Mouse (Mus musculus) thymus, adult 2 months (tissue): Measurements from ENCODE around the gene Wdr35. TPM values are rescaled to one million over a fixed set of nuclear protein-coding genes. Genes with fewer than 3 reads are reported as not detected.

Experiments
- DNase-seq: peaks from one replicate; pipeline ENCODE4 v3.0.0; 2021
- H3K27ac ChIP-seq: fragments of 200-500 bp; 2 replicates; pipeline ENCODE4 v1.5.1; 2012; ENCODE audit warnings: low read length, control low read depth; ENCODE audit not compliant: control insufficient read depth, insufficient read depth
- H3K27me3 ChIP-seq: fragments of 200-500 bp; 2 replicates; pipeline ENCODE4 v1.6.1; 2012; ENCODE audit warnings: mild to moderate bottlenecking, low read length, moderate library complexity, mixed read lengths; ENCODE audit not compliant: control insufficient read depth, insufficient read depth
- H3K36me3 ChIP-seq: fragments of 200-500 bp; 2 replicates; pipeline ENCODE4 v1.6.1; 2012; ENCODE audit warnings: mild to moderate bottlenecking, low read length, moderate library complexity; ENCODE audit not compliant: control insufficient read depth, insufficient read depth
- H3K4me1 ChIP-seq: fragments of 200-500 bp; replicated peaks from 2 replicates; pipeline ENCODE4 v1.6.1; 2012; ENCODE audit warnings: low read length; ENCODE audit not compliant: control insufficient read depth, insufficient read depth
- H3K4me3 ChIP-seq: fragments of 200-500 bp; 2 replicates; pipeline ENCODE4 v1.5.1; 2012; ENCODE audit warnings: mild to moderate bottlenecking, low read length, control low read depth, moderate library complexity; ENCODE audit not compliant: control insufficient read depth, insufficient read depth
- CTCF ChIP-seq: fragments of 200-500 bp; IDR thresholded peaks from 2 replicates; pipeline ENCODE4 v1.5.1; 2012; ENCODE audit warnings: mild to moderate bottlenecking, control low read depth, low read length, moderate library complexity, borderline replicate concordance; ENCODE audit not compliant: control insufficient read depth, poor library complexity, insufficient read depth; ENCODE audit errors: extremely low read depth
- POLR2A ChIP-seq: fragments of 200-500 bp; IDR thresholded peaks from 2 replicates; pipeline ENCODE4 v1.6.1; 2012; ENCODE audit warnings: mild to moderate bottlenecking, low read length, control low read depth, moderate library complexity; ENCODE audit not compliant: control insufficient read depth, poor library complexity, insufficient read depth; ENCODE audit errors: extremely low read depth
- WGBS: fragments of 180-500 bp; shearing (Covaris S2); methylation state at CpG from one replicate; pipeline ENCODE4 v1.1.7; 2018; 5-methylcytosine and 5-hydroxymethylcytosine counted together
- polyA plus RNA-seq: library from polyadenylated mRNA; depleted of rRNA; stranded (reverse); fragments of >200 nt; gene quantifications from 2 replicates; pipeline ENCODE4 v1.2.3, GENCODE M21; 2012

Gene Wdr35
- polyA plus RNA-seq, 1 experiment: 1.6 TPM

DNA sequence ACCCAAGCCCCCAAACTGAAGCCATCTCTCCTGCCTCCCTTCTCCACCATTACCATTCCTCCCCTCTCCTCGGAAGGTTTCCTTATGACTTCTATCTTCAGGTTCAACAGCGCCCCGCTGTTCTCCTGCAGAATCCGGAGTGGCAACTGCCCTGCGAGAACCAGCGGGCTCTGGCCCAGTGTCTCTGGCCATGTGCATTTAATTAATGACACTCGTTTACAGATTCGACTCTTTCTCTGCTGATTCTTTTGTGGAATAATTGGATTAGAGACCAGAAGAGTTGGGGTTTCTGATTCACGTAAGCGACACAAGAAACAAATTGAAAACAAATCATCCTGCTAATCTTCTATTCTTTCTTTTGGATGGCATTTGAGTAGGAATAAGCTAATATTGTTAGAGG lies 20.6 kb upstream of the Wdr35 start:
- no peak for TF ChIP-seq CTCF
- TF ChIP-seq POLR2A: no peak
- WGBS: 95% methylated on average over 10 of the region's 10 CpGs

DNA sequence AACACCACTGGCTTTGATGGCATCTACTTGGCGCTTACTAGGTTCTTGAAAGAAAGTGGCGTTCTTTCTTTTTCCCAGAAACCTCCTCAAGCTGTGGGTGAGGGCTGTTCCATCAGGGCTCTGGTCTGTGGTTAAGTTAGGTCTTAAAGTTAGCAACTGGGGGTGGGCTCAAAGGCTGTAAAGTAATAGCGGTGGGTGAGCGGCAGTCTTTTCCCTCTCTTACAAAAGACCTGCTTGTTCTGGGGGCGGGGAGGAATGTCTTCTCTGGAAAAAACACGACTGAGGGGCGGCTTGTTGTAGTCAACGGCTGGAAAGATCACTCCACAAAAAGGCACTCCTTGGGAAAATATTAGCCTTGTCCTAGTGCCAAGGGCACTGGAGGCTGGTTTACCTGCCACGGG lies 19.5 kb upstream of the Wdr35 start:
- H3K4me3 ChIP-seq: no peak overlapping the region
- no peaks in the 10 kb centered on the region for H3K36me3 ChIP-seq
- no peak for DNase-seq
- no peaks in the 10 kb centered on the region for H3K4me1 ChIP-seq
- no peak overlapping the region for H3K27ac ChIP-seq
- 87% methylated on average over 9 of the region's 9 CpGs for WGBS
- H3K27me3 ChIP-seq: no peaks in the 10 kb centered on the region
- TF ChIP-seq POLR2A (no peak), CTCF (no peak)

More for the DNA sequence above, 20.6 kb upstream of the Wdr35 start:
- no peaks in the 10 kb centered on the region for H3K36me3 ChIP-seq
- no peak overlapping the region for H3K27ac ChIP-seq
- H3K27me3 ChIP-seq: no peaks in the 10 kb centered on the region; the same call in 1 of the 2 replicates
- H3K4me3 ChIP-seq: no peak overlapping the region
- H3K4me1 ChIP-seq: no peaks in the 10 kb centered on the region
- no peak for DNase-seq

DNA sequence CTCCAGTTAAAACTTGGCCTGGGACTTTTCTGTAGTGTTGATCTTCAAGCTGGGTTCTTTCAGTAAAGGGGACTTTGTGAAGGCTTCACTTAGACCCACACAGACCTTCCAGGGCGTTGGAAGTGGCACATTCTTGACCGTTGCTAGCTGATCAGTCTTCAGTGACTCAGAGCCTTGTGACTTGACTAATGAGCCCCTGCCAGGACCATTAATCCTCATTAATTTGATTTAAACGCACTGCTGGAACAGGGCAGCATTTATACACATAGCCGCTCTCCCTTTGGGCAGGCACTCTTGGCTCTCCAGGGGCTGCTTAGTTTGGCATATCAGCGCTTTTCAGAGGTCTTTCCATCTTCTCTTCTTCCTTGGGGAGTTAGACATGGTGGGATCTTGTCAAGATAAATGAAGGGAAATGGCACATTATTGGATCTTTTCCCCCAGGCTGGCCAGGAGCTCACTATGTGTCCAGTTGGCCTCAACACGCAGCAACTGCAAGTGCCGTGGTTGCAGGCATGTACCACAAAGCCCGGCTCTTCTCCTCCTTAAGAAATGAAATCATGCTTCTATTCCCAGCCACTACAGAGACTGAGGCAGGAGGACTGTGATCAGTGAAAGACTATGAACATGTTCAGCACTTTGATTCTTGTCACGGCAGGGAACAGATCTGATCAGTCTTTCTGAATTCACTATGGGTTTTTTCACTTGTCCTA lies 11.9 kb upstream of the Wdr35 start:
- 90% methylated on average over 9 of the region's 9 CpGs for WGBS
- DNase-seq: no peak

DNA sequence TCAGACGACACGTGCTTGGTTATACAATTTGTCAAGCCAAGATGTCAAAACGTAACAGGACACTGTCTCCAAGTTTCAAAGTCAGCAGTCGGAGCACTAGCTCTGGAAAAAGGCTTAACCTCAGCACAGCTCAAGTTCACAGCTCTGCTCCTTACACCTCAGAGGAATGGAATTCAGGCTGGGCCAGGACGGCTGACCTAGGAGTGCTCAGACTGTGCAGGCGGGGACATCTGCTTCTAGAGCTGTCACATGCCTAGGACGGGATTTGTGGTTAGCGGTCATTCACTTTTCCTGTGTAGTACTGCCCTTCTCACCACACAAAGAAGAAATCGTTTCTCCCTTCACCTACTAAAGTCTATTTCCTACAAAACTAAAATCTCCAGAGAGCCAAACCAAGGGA lies 3.9 kb upstream of the Wdr35 start:
- no peaks in the 10 kb centered on the region for H3K27me3 ChIP-seq
- peaks cover 4% of the 10 kb centered on the region; the same call in 1 of the 2 replicates for H3K4me1 ChIP-seq
- no peak overlapping the region for H3K4me3 ChIP-seq
- no peak for DNase-seq
- 20% methylated on average over 9 of the region's 9 CpGs for WGBS
- TF ChIP-seq CTCF (no peak), POLR2A (no peak)
- no peaks in the 10 kb centered on the region for H3K36me3 ChIP-seq
- no peak overlapping the region for H3K27ac ChIP-seq

More for the DNA sequence above, 11.9 kb upstream of the Wdr35 start:
- Histone ChIP-seq H3K27me3 (no peaks in the 10 kb centered on the region), H3K4me3 (no peak overlapping the region), H3K27ac (no peak overlapping the region), H3K36me3 (no peaks in the 10 kb centered on the region), H3K4me1 (no peaks in the 10 kb centered on the region)
- TF ChIP-seq POLR2A (no peak), CTCF (no peak)

DNA sequence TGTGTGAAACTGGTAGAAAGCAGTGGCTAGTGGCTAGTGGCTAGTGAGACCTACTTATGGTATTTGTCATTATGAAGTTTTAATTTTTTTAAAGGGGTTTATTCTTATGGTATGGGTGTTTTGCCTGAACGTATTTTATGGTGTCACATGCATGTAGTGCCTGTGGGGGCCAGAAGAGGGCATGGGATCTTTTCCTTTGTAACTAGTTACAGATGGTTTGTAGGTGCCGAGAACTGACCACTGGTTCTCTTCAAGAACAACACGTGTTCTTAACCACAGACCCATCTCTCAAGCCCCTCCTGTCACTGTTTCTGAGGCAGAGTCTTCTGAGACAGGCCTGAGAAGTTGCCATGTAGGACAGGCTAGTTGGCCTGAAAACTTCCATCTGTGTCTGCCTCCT lies 1.4 kb downstream of the Wdr35 start:
- no peak for TF ChIP-seq POLR2A
- TF ChIP-seq CTCF: no peak
- 98% methylated on average over 3 of the region's 3 CpGs for WGBS
- Histone ChIP-seq H3K27ac (no peak overlapping the region), H3K4me3 (no peak overlapping the region), H3K36me3 (no peaks in the 10 kb centered on the region), H3K4me1 (peaks cover 4% of the 10 kb centered on the region; the same call in 1 of the 2 replicates), H3K27me3 (no peaks in the 10 kb centered on the region)
- DNase-seq: no peak

DNA sequence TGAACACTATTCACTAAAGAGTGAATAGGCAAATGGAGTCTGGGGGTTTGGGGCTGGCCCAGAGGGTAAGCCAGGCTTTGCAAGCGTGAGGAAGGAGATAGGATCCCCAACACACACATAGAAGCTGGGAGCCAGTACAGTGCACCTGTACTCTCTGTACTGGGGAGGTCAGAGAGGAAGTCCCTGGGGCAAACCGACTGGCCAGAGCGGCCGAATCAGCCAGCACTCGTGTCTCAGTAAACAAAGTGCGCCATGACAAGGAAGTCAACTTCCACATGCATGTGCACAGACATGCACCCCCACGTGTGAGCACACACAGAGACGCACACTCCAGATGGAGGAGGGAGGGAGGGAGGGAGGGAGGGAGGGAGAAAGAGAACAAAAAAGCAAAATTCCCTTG lies 19.5 kb downstream of the Wdr35 start:
- no peak for TF ChIP-seq POLR2A
- no peak for TF ChIP-seq CTCF
- Histone ChIP-seq H3K27ac (no peak overlapping the region), H3K4me1 (no peaks in the 10 kb centered on the region), H3K4me3 (no peak overlapping the region), H3K27me3 (no peaks in the 10 kb centered on the region), H3K36me3 (no peaks in the 10 kb centered on the region)
- no peak for DNase-seq
- 67% methylated on average over 8 of the region's 8 CpGs for WGBS

DNA sequence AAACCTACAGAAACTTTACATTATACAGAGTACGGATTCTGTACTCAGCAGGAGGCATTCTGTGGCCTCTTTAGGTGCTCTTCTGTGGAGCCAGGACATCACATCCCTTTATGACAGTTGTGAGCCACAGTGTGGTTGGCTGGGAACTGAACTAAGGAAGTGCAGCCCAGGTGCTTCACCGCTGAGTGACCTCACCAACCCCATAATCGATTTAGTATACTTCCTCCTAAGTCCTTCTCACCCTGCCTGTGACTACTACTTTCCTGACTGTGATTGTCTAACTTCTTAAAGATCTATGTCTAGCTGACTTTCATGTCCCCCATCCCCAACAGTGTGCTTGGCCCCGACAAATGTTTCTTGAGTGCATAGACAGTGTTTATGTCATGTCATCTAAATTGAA lies 24.6 kb downstream of the Wdr35 start:
- H3K36me3 ChIP-seq: no peaks in the 10 kb centered on the region
- no peak overlapping the region for H3K4me3 ChIP-seq
- no peaks in the 10 kb centered on the region for H3K27me3 ChIP-seq
- WGBS: 29% methylated on average over 4 of the region's 4 CpGs
- no peak overlapping the region for H3K27ac ChIP-seq
- no peak for DNase-seq
- H3K4me1 ChIP-seq: no peaks in the 10 kb centered on the region
- no peak for TF ChIP-seq POLR2A
- no peak for TF ChIP-seq CTCF
